Mouse (Mus musculus) brown adipose tissue, adult 24 weeks (tissue): ENCODE measurements around the gene Klhl29. TPM values are rescaled to one million over a fixed set of nuclear protein-coding genes. Genes with fewer than 3 reads are reported as not detected.

Source experiments
- H3K27ac ChIP-seq: fragments of 200-500 bp; replicated peaks from 2 replicates; pipeline ENCODE4 v1.5.1; 2012; ENCODE audit warnings: low read depth, mild to moderate bottlenecking, low read length
- H3K4me1 ChIP-seq: fragments of 200-500 bp; 2 replicates; pipeline ENCODE4 v1.6.1; 2012; ENCODE audit warnings: low read length, mixed read lengths; ENCODE audit not compliant: control insufficient read depth, insufficient read depth, insufficient read length
- H3K4me3 ChIP-seq: fragments of 200-500 bp; 2 replicates; pipeline ENCODE4 v1.5.1; 2012; ENCODE audit warnings: low read depth, mild to moderate bottlenecking, low read length, moderate library complexity; ENCODE audit not compliant: insufficient read depth
- polyA plus RNA-seq: library from polyadenylated mRNA; stranded (reverse); fragments of >200 nt; gene quantifications from 2 replicates; pipeline ENCODE4 v1.2.4, GENCODE M21; 2012; ENCODE audit not compliant: missing spikeins, insufficient read depth, insufficient read length

Klhl29 gene
- polyA plus RNA-seq, 1 experiment = 0.67 TPM

GRCm38 (mm10) chr12:5143903-5144781, 231.3 kb downstream of the Klhl29 start:
- no peak overlapping the region for H3K4me3 ChIP-seq
- no peak overlapping the region for H3K27ac ChIP-seq
- no peaks in the 10 kb centered on the region for H3K4me1 ChIP-seq

GRCm38 (mm10) chr12:5143224-5143623, 232.3 kb downstream of the Klhl29 start:
- no peaks in the 10 kb centered on the region for H3K4me1 ChIP-seq
- H3K27ac ChIP-seq = no peak overlapping the region

GRCm38 (mm10) chr12:5142776-5143175, 232.7 kb downstream of the Klhl29 start:
- no peak overlapping the region for H3K27ac ChIP-seq
- H3K4me1 ChIP-seq = no peaks in the 10 kb centered on the region
- no peak overlapping the region for H3K4me3 ChIP-seq

More at GRCm38 (mm10) chr12:5143224-5143623, 232.3 kb downstream of the Klhl29 start:
- no peak overlapping the region for H3K4me3 ChIP-seq

GRCm38 (mm10) chr12:5141040-5141439, 234.4 kb downstream of the Klhl29 start:
- no peak overlapping the region for H3K27ac ChIP-seq
- H3K4me3 ChIP-seq = no peak overlapping the region

GRCm38 (mm10) chr12:5139302-5139701, 236.2 kb downstream of the Klhl29 start:
- Histone ChIP-seq H3K4me1 (no peaks in the 10 kb centered on the region), H3K27ac (no peak overlapping the region), H3K4me3 (no peak overlapping the region)

More at GRCm38 (mm10) chr12:5141040-5141439, 234.4 kb downstream of the Klhl29 start:
- H3K4me1 ChIP-seq = no peaks in the 10 kb centered on the region

- no peaks in the 10 kb centered on the region for H3K4me1 ChIP-seq
- H3K4me3 ChIP-seq = no peak overlapping the region
- no peak overlapping the region for H3K27ac ChIP-seq
These were observed 239.2 kb downstream of the Klhl29 start for GRCm38 (mm10) chr12:5136300-5136699.

- Histone ChIP-seq H3K4me3 (no peak overlapping the region), H3K4me1 (no peaks in the 10 kb centered on the region), H3K27ac (no peak overlapping the region)
These were observed 246.3 kb downstream of the Klhl29 start for GRCm38 (mm10) chr12:5129190-5129589.

GRCm38 (mm10) chr12:5125907-5126306, 249.6 kb downstream of the Klhl29 start:
- H3K4me3 ChIP-seq = no peak overlapping the region
- H3K4me1 ChIP-seq = no peaks in the 10 kb centered on the region
- H3K27ac ChIP-seq = no peak overlapping the region

- H3K4me1 ChIP-seq = no peaks in the 10 kb centered on the region
- H3K27ac ChIP-seq = no peak overlapping the region
- H3K4me3 ChIP-seq = no peak overlapping the region
These were observed 252.5 kb downstream of the Klhl29 start for GRCm38 (mm10) chr12:5122972-5123371.

GRCm38 (mm10) chr12:5120249-5120648, 255.2 kb downstream of the Klhl29 start:
- H3K4me3 ChIP-seq = no peak overlapping the region

GRCm38 (mm10) chr12:5119726-5120125, 255.8 kb downstream of the Klhl29 start:
- H3K4me1 ChIP-seq = no peaks in the 10 kb centered on the region
- H3K27ac ChIP-seq = no peak overlapping the region
- peak overlapping the region; percentile 25; the same call in 1 of the 2 replicates for H3K4me3 ChIP-seq

More at GRCm38 (mm10) chr12:5120249-5120648, 255.2 kb downstream of the Klhl29 start:
- Histone ChIP-seq H3K27ac (no peak overlapping the region), H3K4me1 (no peaks in the 10 kb centered on the region)

- Histone ChIP-seq H3K27ac (no peak overlapping the region), H3K4me3 (peak overlapping the region; percentile 25; the same call in 1 of the 2 replicates), H3K4me1 (no peaks in the 10 kb centered on the region)
These were observed 256.2 kb downstream of the Klhl29 start for GRCm38 (mm10) chr12:5119286-5119685.

GRCm38 (mm10) chr12:5116605-5117004, 258.9 kb downstream of the Klhl29 start:
- Histone ChIP-seq H3K4me1 (no peaks in the 10 kb centered on the region), H3K27ac (no peak overlapping the region), H3K4me3 (no peak overlapping the region)

GRCm38 (mm10) chr12:5114631-5115030, 260.9 kb downstream of the Klhl29 start:
- Histone ChIP-seq H3K4me1 (no peaks in the 10 kb centered on the region), H3K4me3 (no peak overlapping the region), H3K27ac (no peak overlapping the region)

- no peaks in the 10 kb centered on the region for H3K4me1 ChIP-seq
- H3K27ac ChIP-seq = no peak overlapping the region
- no peak overlapping the region for H3K4me3 ChIP-seq
These were observed 264.1 kb downstream of the Klhl29 start for GRCm38 (mm10) chr12:5111343-5111742.

GRCm38 (mm10) chr12:5108613-5109012, 266.9 kb downstream of the Klhl29 start:
- no peak overlapping the region for H3K4me3 ChIP-seq
- no peak overlapping the region for H3K27ac ChIP-seq
- H3K4me1 ChIP-seq = no peaks in the 10 kb centered on the region
